Mouse (Mus musculus) ZHBTc4 (cell line): ENCODE results near the gene Cttn.

ENCODE experiments used
- DNase-seq: peaks from one replicate; pipeline ENCODE4 v3.0.0-alpha.2; 2011; ENCODE audit warnings: low read depth, low spot score

The Cttn gene

DNA sequence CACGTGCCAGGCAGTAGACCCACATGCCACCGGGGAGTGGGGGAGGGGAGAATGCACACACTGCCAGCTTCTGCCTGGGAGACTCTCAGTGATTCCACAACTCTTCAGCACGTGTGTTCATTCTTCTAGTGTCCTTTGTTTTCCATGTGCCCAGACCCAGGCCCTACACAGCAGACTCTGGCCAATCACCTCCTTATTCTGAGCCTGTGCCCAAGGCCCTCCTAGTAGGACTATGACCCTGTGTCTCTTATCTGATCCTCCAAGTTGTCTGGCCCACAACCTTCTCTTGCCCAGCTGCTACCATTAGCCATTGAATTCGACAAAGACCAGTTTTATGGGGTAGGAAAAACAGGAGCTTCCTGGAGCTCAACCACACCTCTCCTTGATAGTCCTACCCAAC lies 68.3 kb downstream of the Cttn start:
- DNase-seq, result no peak

GRCm38 (mm10) chr7:144391727-144392126 lies 79.1 kb downstream of the Cttn start:
- DNase-seq, result no peak

GRCm38 (mm10) chr7:144390676-144391075 lies 80.1 kb downstream of the Cttn start:
- DNase-seq, result peak; percentile 65

GRCm38 (mm10) chr7:144389704-144390103 lies 81.1 kb downstream of the Cttn start:
- no peak for DNase-seq

GRCm38 (mm10) chr7:144387537-144387936 lies 83.3 kb downstream of the Cttn start:
- peak; percentile 35 for DNase-seq
